Mouse (Mus musculus): ENCODE measurements at regions not wholly inside any gene's neighbourhood (a gene's known extent, or its start where the extent isn't known, plus 50 kb on each side); places are given as distances from the start of the nearest gene placed in this dataset.
A peak's percentile ranks its signal among the peaks of the same experiment; 100 is the strongest.

GRCm38 (mm10) chr5:111890800-111891199 is 157.1 kb downstream of the Gm26897 start:
- no peaks in the 10 kb centered on the region for H3K9me3 ChIP-seq (ENCODE audit: control insufficient read depth, low read length)
- no peak overlapping the region for H3K4me3 ChIP-seq (ENCODE audit: low read depth, low read length)
- ATAC-seq (ENCODE audit: low FRiP score, low TSS enrichment): peak; percentile 76
- 34% methylated on average over 7 of the region's 7 CpGs for WGBS
- no peak for TF ChIP-seq EP300 (optimal IDR thresholded peaks at IDR 0.05)
- TF ChIP-seq CTCF (IDR thresholded peaks at IDR 0.05; ENCODE audit: low read depth): peak; percentile 27
- peak; percentile 56 for DNase-seq (ENCODE audit: low spot score)
- no peaks in the 10 kb centered on the region for H3K36me3 ChIP-seq (ENCODE audit: control insufficient read depth, insufficient read depth, low read length)
- no peak overlapping the region for H3K4me2 ChIP-seq (replicated peaks; ENCODE audit: low read depth)
- no peaks in the 10 kb centered on the region; the same call in 1 of the 2 replicates for H3K4me1 ChIP-seq (replicated peaks; ENCODE audit: control insufficient read depth, insufficient read depth)
- H3K27me3 ChIP-seq (ENCODE audit: control insufficient read depth, insufficient read depth, low read length): no peaks in the 10 kb centered on the region
- H3K9ac ChIP-seq (ENCODE audit: low read length): no peak overlapping the region
- peak overlapping the region; percentile 69; the same call in 1 of the 2 replicates for H3K27ac ChIP-seq (replicated peaks)

- H3K4me3 ChIP-seq (ENCODE audit: low read depth, low read length): no peak overlapping the region
- no peaks in the 10 kb centered on the region for H3K27me3 ChIP-seq (ENCODE audit: control insufficient read depth, insufficient read depth, low read length)
- H3K9ac ChIP-seq (ENCODE audit: low read length): no peak overlapping the region
- WGBS: 42% methylated on average over 8 of the region's 8 CpGs
- ATAC-seq (ENCODE audit: low FRiP score, low TSS enrichment) (no peak), DNase-seq (ENCODE audit: low spot score) (no peak)
- H3K27ac ChIP-seq (replicated peaks): peak overlapping the region; percentile 69
- H3K4me1 ChIP-seq (replicated peaks; ENCODE audit: control insufficient read depth, insufficient read depth): no peaks in the 10 kb centered on the region; the same call in 1 of the 2 replicates
- TF ChIP-seq CTCF (IDR thresholded peaks at IDR 0.05; ENCODE audit: low read depth): no peak
- TF ChIP-seq EP300 (optimal IDR thresholded peaks at IDR 0.05): no peak
- H3K36me3 ChIP-seq (ENCODE audit: control insufficient read depth, insufficient read depth, low read length): no peaks in the 10 kb centered on the region
- H3K9me3 ChIP-seq (ENCODE audit: control insufficient read depth, low read length): no peaks in the 10 kb centered on the region
- H3K4me2 ChIP-seq (replicated peaks; ENCODE audit: low read depth): no peak overlapping the region
Measured at GRCm38 (mm10) chr5:111891261-111891693, 157.6 kb downstream of the Gm26897 start.

GRCm38 (mm10) chr5:111892956-111893355 is 159.2 kb downstream of the Gm26897 start:
- ATAC-seq (ENCODE audit: low FRiP score, low TSS enrichment) (no peak), DNase-seq (ENCODE audit: low spot score) (no peak)
- H3K4me3 ChIP-seq (ENCODE audit: low read depth, low read length): no peak overlapping the region
- H3K4me2 ChIP-seq (replicated peaks; ENCODE audit: low read depth): no peak overlapping the region
- WGBS: 58% methylated on average over 3 of the region's 3 CpGs
- no peaks in the 10 kb centered on the region for H3K27me3 ChIP-seq (ENCODE audit: control insufficient read depth, insufficient read depth, low read length)
- no peaks in the 10 kb centered on the region; the same call in 1 of the 2 replicates for H3K4me1 ChIP-seq (replicated peaks; ENCODE audit: control insufficient read depth, insufficient read depth)
- TF ChIP-seq CTCF (IDR thresholded peaks at IDR 0.05; ENCODE audit: low read depth): no peak
- no peak for TF ChIP-seq EP300 (optimal IDR thresholded peaks at IDR 0.05)
- H3K9me3 ChIP-seq (ENCODE audit: control insufficient read depth, low read length): no peaks in the 10 kb centered on the region
- H3K36me3 ChIP-seq (ENCODE audit: control insufficient read depth, insufficient read depth, low read length): no peaks in the 10 kb centered on the region
- 0 out of 2 replicates have a peak overlapping the region, but pooled peaks have one; percentile 8 for H3K27ac ChIP-seq (replicated peaks)
- H3K9ac ChIP-seq (ENCODE audit: low read length): no peak overlapping the region

GRCm38 (mm10) chr5:111893905-111894311 is 160.2 kb downstream of the Gm26897 start:
- 0 out of 2 replicates have a peak overlapping the region, but pooled peaks have one; percentile 4 for H3K27ac ChIP-seq (replicated peaks)
- H3K36me3 ChIP-seq (ENCODE audit: control insufficient read depth, insufficient read depth, low read length): no peaks in the 10 kb centered on the region
- no peaks in the 10 kb centered on the region; the same call in 1 of the 2 replicates for H3K4me1 ChIP-seq (replicated peaks; ENCODE audit: control insufficient read depth, insufficient read depth)
- no peaks in the 10 kb centered on the region for H3K9me3 ChIP-seq (ENCODE audit: control insufficient read depth, low read length)
- peak overlapping the region; percentile 42 for H3K4me2 ChIP-seq (replicated peaks; ENCODE audit: low read depth)
- WGBS: under 1% methylated on average over 11 of the region's 11 CpGs
- H3K9ac ChIP-seq (ENCODE audit: low read length): no peak overlapping the region
- no peaks in the 10 kb centered on the region for H3K27me3 ChIP-seq (ENCODE audit: control insufficient read depth, insufficient read depth, low read length)
- H3K4me3 ChIP-seq (ENCODE audit: low read depth, low read length): peak overlapping the region; percentile 16
- peak; percentile 79; the same call in 1 of the 2 replicates for ATAC-seq (ENCODE audit: low FRiP score, low TSS enrichment)
- peak; percentile 57 for DNase-seq (ENCODE audit: low spot score)
- peak; percentile 17; the same call in 1 of the 2 replicates for TF ChIP-seq CTCF (IDR thresholded peaks at IDR 0.05; ENCODE audit: low read depth)
- TF ChIP-seq EP300 (optimal IDR thresholded peaks at IDR 0.05): no peak

- Histone ChIP-seq H3K27ac (replicated peaks) (no peak overlapping the region), H3K4me2 (replicated peaks; ENCODE audit: low read depth) (no peak overlapping the region), H3K36me3 (ENCODE audit: control insufficient read depth, insufficient read depth, low read length) (no peaks in the 10 kb centered on the region), H3K4me3 (ENCODE audit: low read depth, low read length) (no peak overlapping the region), H3K4me1 (replicated peaks; ENCODE audit: control insufficient read depth, insufficient read depth) (no peaks in the 10 kb centered on the region), H3K9ac (ENCODE audit: low read length) (no peak overlapping the region), H3K27me3 (ENCODE audit: control insufficient read depth, insufficient read depth, low read length) (no peaks in the 10 kb centered on the region), H3K9me3 (ENCODE audit: control insufficient read depth, low read length) (no peaks in the 10 kb centered on the region)
- ATAC-seq (ENCODE audit: low FRiP score, low TSS enrichment) (no peak), DNase-seq (ENCODE audit: low spot score) (no peak)
- WGBS: 57% methylated on average over 4 of the region's 4 CpGs
- TF ChIP-seq EP300 (optimal IDR thresholded peaks at IDR 0.05): no peak
- peak; percentile 43 for TF ChIP-seq CTCF (IDR thresholded peaks at IDR 0.05; ENCODE audit: low read depth)
Measured at GRCm38 (mm10) chr5:111897568-111897967, 163.8 kb downstream of the Gm26897 start.

- TF ChIP-seq EP300 (optimal IDR thresholded peaks at IDR 0.05): no peak
- no peak for TF ChIP-seq CTCF (IDR thresholded peaks at IDR 0.05; ENCODE audit: low read depth)
- no peaks in the 10 kb centered on the region for H3K9me3 ChIP-seq (ENCODE audit: control insufficient read depth, low read length)
- no peak overlapping the region for H3K27ac ChIP-seq (replicated peaks)
- DNase-seq (ENCODE audit: low spot score) (no peak), ATAC-seq (ENCODE audit: low FRiP score, low TSS enrichment) (no peak)
- 69% methylated on average over 12 of the region's 12 CpGs for WGBS
- H3K27me3 ChIP-seq (ENCODE audit: control insufficient read depth, insufficient read depth, low read length): no peaks in the 10 kb centered on the region
- H3K4me3 ChIP-seq (ENCODE audit: low read depth, low read length): no peak overlapping the region
- no peaks in the 10 kb centered on the region for H3K4me1 ChIP-seq (replicated peaks; ENCODE audit: control insufficient read depth, insufficient read depth)
- no peaks in the 10 kb centered on the region for H3K36me3 ChIP-seq (ENCODE audit: control insufficient read depth, insufficient read depth, low read length)
- H3K4me2 ChIP-seq (replicated peaks; ENCODE audit: low read depth): no peak overlapping the region
- H3K9ac ChIP-seq (ENCODE audit: low read length): no peak overlapping the region
Measured at GRCm38 (mm10) chr5:111898482-111898881, 164.8 kb downstream of the Gm26897 start.

All from stomach, postnatal 0 days (tissue).